Comparison of ENCODE assay signal across 10 mouse cellular contexts in the genomic region with DNA sequence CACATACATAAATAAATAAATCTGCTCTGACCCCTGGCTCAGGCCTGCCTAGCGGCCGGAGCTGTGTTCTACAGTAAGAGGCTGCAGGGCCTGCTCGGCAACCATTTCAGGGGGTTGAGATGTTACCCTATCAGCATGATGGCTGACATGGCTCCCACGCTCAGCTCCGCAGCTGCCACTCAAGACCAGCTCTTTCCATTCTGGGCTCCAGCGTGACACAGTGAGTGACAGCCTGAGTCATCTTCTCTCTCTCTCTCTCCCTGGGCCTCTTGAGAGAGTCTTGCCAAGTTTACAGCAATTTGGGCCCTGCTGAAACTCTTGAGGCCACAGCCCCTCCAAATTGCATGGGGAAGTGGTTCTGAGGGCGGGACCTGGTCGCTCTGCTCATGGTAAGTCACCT. TPM values are rescaled to one million over a fixed set of nuclear protein-coding genes. Genes with fewer than 3 reads are reported as not detected.
A peak's percentile ranks its signal among the peaks of the same experiment; 100 is the strongest.
DNase-seq lines count a peak whose midpoint lies in the region; ATAC-seq and TF ChIP-seq lines count a peak whose summit lies in the region.
"Had no signal": no experiment of that assay in that cellular context is flagged by ENCODE, and none has a peak within 500 bp of the region (broad histone marks: within the 10 kb centered on the region; RNA-seq: fewer than 3 reads in every experiment).

No protein-coding gene starts in this region.

- no peak overlapping the region for H3K4me2 ChIP-seq in kidney, postnatal 0 days (ENCODE audit: low read length)
- no peak overlapping the region for H3K4me2 ChIP-seq in neural tube, embryonic 15.5 days
- H3K4me2 ChIP-seq in midbrain, embryonic 15.5 days: no peak overlapping the region
- H3K4me2 ChIP-seq: liver, embryonic 15.5 days had no signal

- ATAC-seq in kidney, postnatal 0 days (replicated peaks; ENCODE audit: low FRiP score, low read depth): no peak
- no peak for ATAC-seq in neural tube, embryonic 15.5 days (ENCODE audit: low FRiP score)
- ATAC-seq in midbrain, embryonic 15.5 days (replicated peaks): no peak

- H3K4me1 ChIP-seq in kidney, postnatal 0 days (replicated peaks; ENCODE audit: insufficient read depth, low read length): peaks cover 34% of the 10 kb centered on the region
- peaks cover 79% of the 10 kb centered on the region for H3K4me1 ChIP-seq in limb, embryonic 10.5 days
- H3K4me1 ChIP-seq in neural tube, embryonic 15.5 days: peaks cover 27% of the 10 kb centered on the region
- H3K4me1 ChIP-seq in midbrain, embryonic 15.5 days: peaks cover 7% of the 10 kb centered on the region; the same call in 1 of the 2 replicates

- WGBS in kidney, postnatal 0 days: 91% methylated on average over 8 of the region's 8 CpGs
- 89% methylated on average over 8 of the region's 8 CpGs for WGBS in limb, embryonic 10.5 days
- 95% methylated on average over 8 of the region's 8 CpGs for WGBS in neural tube, embryonic 15.5 days
- 96% methylated on average over 8 of the region's 8 CpGs for WGBS in midbrain, embryonic 15.5 days

- DNase-seq in kidney, postnatal 0 days (ENCODE audit: low spot score): no peak
- DNase-seq in kidney, adult 11 months: no peak
- DNase-seq in 416B (ENCODE audit: low read depth) (peak; percentile 66), MN1 (ENCODE audit: low spot score) (peak; percentile 43)
- DNase-seq in limb, embryonic 10.5 days (ENCODE audit: low spot score): no peak
- DNase-seq: cerebellum, postnatal 36 days; gastrocnemius, postnatal 25 days had no signal

- H3K4me3 ChIP-seq in kidney, postnatal 0 days (replicated peaks; ENCODE audit: low read depth, low read length): no peak overlapping the region
- H3K4me3 ChIP-seq in limb, embryonic 10.5 days: 0 out of 2 replicates have a peak overlapping the region, but pooled peaks have one; percentile 14
- H3K4me3 ChIP-seq in neural tube, embryonic 15.5 days (replicated peaks): no peak overlapping the region
- no peak overlapping the region for H3K4me3 ChIP-seq in midbrain, embryonic 15.5 days
- H3K4me3 ChIP-seq: liver, embryonic 15.5 days had no signal

- no peaks in the 10 kb centered on the region for H3K9me3 ChIP-seq in kidney, postnatal 0 days (replicated peaks; ENCODE audit: low read length)
- no peaks in the 10 kb centered on the region for H3K9me3 ChIP-seq in limb, embryonic 10.5 days (replicated peaks)
- H3K9me3 ChIP-seq in neural tube, embryonic 15.5 days (replicated peaks): no peaks in the 10 kb centered on the region
- H3K9me3 ChIP-seq in midbrain, embryonic 15.5 days: no peaks in the 10 kb centered on the region
- H3K9me3 ChIP-seq: liver, embryonic 15.5 days had no signal

- H3K9ac ChIP-seq in kidney, postnatal 0 days (ENCODE audit: low read depth, low read length): no peak overlapping the region
- H3K9ac ChIP-seq in neural tube, embryonic 15.5 days (replicated peaks): no peak overlapping the region
- H3K9ac ChIP-seq in midbrain, embryonic 15.5 days: no peak overlapping the region
- H3K9ac ChIP-seq: liver, embryonic 15.5 days had no signal

- no peaks in the 10 kb centered on the region for H3K36me3 ChIP-seq in kidney, postnatal 0 days (ENCODE audit: insufficient read depth, low read length)
- no peaks in the 10 kb centered on the region for H3K36me3 ChIP-seq in limb, embryonic 10.5 days
- H3K36me3 ChIP-seq in neural tube, embryonic 15.5 days: peaks cover 19% of the 10 kb centered on the region; the same call in 1 of the 2 replicates
- 0 out of 2 replicates have a peak, but pooled peaks cover 6% of the 10 kb centered on the region for H3K36me3 ChIP-seq in midbrain, embryonic 15.5 days (replicated peaks)
- H3K36me3 ChIP-seq: liver, embryonic 15.5 days had no signal

- no peak for TF ChIP-seq CTCF in kidney, postnatal 0 days (IDR thresholded peaks at IDR 0.05; ENCODE audit: low read depth)

- no peaks in the 10 kb centered on the region for H3K27me3 ChIP-seq in kidney, postnatal 0 days (ENCODE audit: insufficient read depth, low read length)
- no peaks in the 10 kb centered on the region for H3K27me3 ChIP-seq in limb, embryonic 10.5 days (ENCODE audit: low read depth, poor library complexity, severe bottlenecking)
- H3K27me3 ChIP-seq in neural tube, embryonic 15.5 days (replicated peaks): no peaks in the 10 kb centered on the region
- no peaks in the 10 kb centered on the region for H3K27me3 ChIP-seq in midbrain, embryonic 15.5 days (replicated peaks)

- peak overlapping the region; percentile 82 for H3K27ac ChIP-seq in kidney, postnatal 0 days
- peak overlapping the region; percentile 95 for H3K27ac ChIP-seq in limb, embryonic 10.5 days
- H3K27ac ChIP-seq in neural tube, embryonic 15.5 days (replicated peaks): no peak overlapping the region
- no peak overlapping the region for H3K27ac ChIP-seq in midbrain, embryonic 15.5 days
- H3K27ac ChIP-seq: liver, embryonic 15.5 days had no signal

RNA-seq across cellular contexts. Expression of a gene that starts 32.0 kb away (rescaled TPM):
- 77.2 and 80.0 TPM in 2 replicates for polyA plus RNA-seq in kidney, postnatal 0 days (2015; fragmentation: Nextera tagmentation; extraction: Ambion mirVana)
- polyA plus RNA-seq in limb, embryonic 10.5 days (2016; fragmentation: Nextera tagmentation; extraction: Ambion mirVana): 104 and 107 TPM in 2 replicates
- 69.7 and 73.1 TPM in 2 replicates for polyA plus RNA-seq in neural tube, embryonic 15.5 days (2015; fragmentation: Nextera tagmentation; extraction: Ambion mirVana)
- polyA plus RNA-seq in midbrain, embryonic 15.5 days (2015; fragmentation: Nextera tagmentation; extraction: Ambion mirVana): 78.5 and 87.4 TPM in 2 replicates

RNA-seq across cellular contexts. Expression of a gene that starts 59.3 kb away (rescaled TPM):
- polyA plus RNA-seq in kidney, postnatal 0 days (2015; fragmentation: Nextera tagmentation; extraction: Ambion mirVana): 15.5 TPM in 2 replicates
- polyA plus RNA-seq in limb, embryonic 10.5 days (2016; fragmentation: Nextera tagmentation; extraction: Ambion mirVana): 9.6 and 10.6 TPM in 2 replicates
- polyA plus RNA-seq in neural tube, embryonic 15.5 days (2015; fragmentation: Nextera tagmentation; extraction: Ambion mirVana): 10.0 and 10.6 TPM in 2 replicates
- polyA plus RNA-seq in midbrain, embryonic 15.5 days (2015; fragmentation: Nextera tagmentation; extraction: Ambion mirVana): 10.1 and 10.8 TPM in 2 replicates

Comparison
In these comparisons a context has a peak if more than half of its experiments do, and no peak if none do; other contexts are left out.
1. DNase-seq: peak in 416B (single experiment) and MN1 (single experiment); none in kidney, postnatal 0 days (single experiment), kidney, adult 11 months (single experiment) and limb, embryonic 10.5 days (single experiment).
2. H3K27ac ChIP-seq: peak in kidney, postnatal 0 days (single experiment) and limb, embryonic 10.5 days (single experiment); none in neural tube, embryonic 15.5 days (single experiment) and midbrain, embryonic 15.5 days (single experiment).